1 mouse cellular context compared by ENCODE assay signal in the genomic region with DNA sequence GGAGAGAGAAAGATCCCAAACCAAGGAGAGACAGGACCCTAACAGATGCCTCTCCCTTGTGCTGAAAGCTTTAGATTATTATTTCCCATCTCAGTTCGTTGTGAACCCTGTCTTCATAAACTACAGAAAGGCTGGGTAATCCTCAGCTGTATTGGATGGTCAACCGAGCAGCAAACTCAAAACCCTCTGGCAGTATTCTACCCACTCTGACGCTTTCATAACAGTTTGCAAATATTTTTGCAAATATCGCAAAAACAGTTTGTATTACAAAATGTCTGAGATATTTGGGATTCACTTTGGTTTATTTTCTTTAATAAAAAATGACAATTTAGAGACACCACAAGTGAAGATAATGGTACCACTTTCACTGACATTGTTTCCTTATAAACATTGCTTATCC.
TF ChIP-seq lines count a peak whose summit lies in the region.

No protein-coding gene starts in this region.

TF ChIP-seq in MEL, 35 proteins besides CTCF, POLR2A, EP300 and RAD21 (continued from another document):
- TF ChIP-seq BHLHE40 (IDR thresholded peaks at IDR 0.05; ENCODE audit: borderline replicate concordance, low read depth, low read length) (no peak), NRF1 (IDR thresholded peaks at IDR 0.05; ENCODE audit: insufficient read depth, low read depth, low read length, poor library complexity, severe bottlenecking) (no peak), ELF1 (IDR thresholded peaks at IDR 0.05; ENCODE audit: low read depth, low read length) (no peak), POLR2AphosphoS5 (IDR thresholded peaks at IDR 0.05; ENCODE audit: borderline replicate concordance, low read depth, low read length) (no peak), MYB (IDR thresholded peaks at IDR 0.05; ENCODE audit: low read depth, low read length) (no peak), ZC3H11A (IDR thresholded peaks at IDR 0.05; ENCODE audit: low read depth, low read length) (no peak)
